Mouse (Mus musculus): ENCODE data around the gene Ppp2r5d. TPM values are rescaled to one million over a fixed set of nuclear protein-coding genes. Genes with fewer than 3 reads are reported as not detected.
A peak's percentile ranks its signal among the peaks of the same experiment; 100 is the strongest.

The Ppp2r5d gene
- polyA plus RNA-seq, 1 experiment from 2014 or later: 51.0 TPM

DNA sequence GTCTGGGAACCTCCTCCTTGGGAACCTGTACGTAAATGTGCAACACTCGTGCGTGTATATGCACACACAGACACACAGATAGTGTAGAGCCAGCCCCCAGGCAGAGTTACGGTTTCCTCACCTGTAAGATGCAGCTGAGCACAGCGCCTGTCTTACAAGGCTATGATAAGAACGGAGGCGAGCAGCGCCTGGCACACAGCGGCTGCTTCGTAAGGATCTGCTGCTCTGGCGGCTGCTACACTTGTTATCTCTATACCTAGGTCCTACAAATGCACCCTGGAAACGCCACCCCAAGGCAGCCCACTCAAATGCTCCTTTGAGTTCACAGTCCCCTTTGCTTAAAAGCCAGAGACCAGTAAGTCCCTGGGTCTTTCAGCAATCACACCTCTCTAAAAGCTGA lies 14.2 kb downstream of the Ppp2r5d start:
- Histone ChIP-seq H3K4me2 (ENCODE audit: low read length) (no peak overlapping the region), H3K27me3 (ENCODE audit: insufficient read depth, low read length) (no peaks in the 10 kb centered on the region), H3K9ac (ENCODE audit: low read depth, low read length) (no peak overlapping the region), H3K27ac (no peak overlapping the region), H3K9me3 (replicated peaks; ENCODE audit: low read length) (no peaks in the 10 kb centered on the region), H3K4me3 (replicated peaks; ENCODE audit: low read depth, low read length) (no peak overlapping the region), H3K4me1 (replicated peaks; ENCODE audit: insufficient read depth, low read length) (no peaks in the 10 kb centered on the region), H3K36me3 (ENCODE audit: insufficient read depth, low read length) (peaks cover 20% of the 10 kb centered on the region)
- 92% methylated on average over 12 of the region's 12 CpGs for WGBS
- ATAC-seq (replicated peaks; ENCODE audit: low FRiP score, low read depth) (no peak), DNase-seq (ENCODE audit: low spot score) (no peak)
- TF ChIP-seq CTCF (IDR thresholded peaks at IDR 0.05; ENCODE audit: low read depth): no peak

GRCm38 (mm10) chr17:46685913-46686312 lies 19.0 kb downstream of the Ppp2r5d start:
- Histone ChIP-seq H3K36me3 (ENCODE audit: insufficient read depth, low read length) (peaks cover 47% of the 10 kb centered on the region), H3K4me1 (replicated peaks; ENCODE audit: insufficient read depth, low read length) (0 out of 2 replicates have a peak, but pooled peaks cover 5% of the 10 kb centered on the region), H3K4me2 (ENCODE audit: low read length) (no peak overlapping the region), H3K4me3 (replicated peaks; ENCODE audit: low read depth, low read length) (no peak overlapping the region), H3K9me3 (replicated peaks; ENCODE audit: low read length) (no peaks in the 10 kb centered on the region), H3K27ac (no peak overlapping the region), H3K9ac (ENCODE audit: low read depth, low read length) (no peak overlapping the region), H3K27me3 (ENCODE audit: insufficient read depth, low read length) (no peaks in the 10 kb centered on the region)
- ATAC-seq (replicated peaks; ENCODE audit: low FRiP score, low read depth) (no peak), DNase-seq (ENCODE audit: low spot score) (no peak)
- 88% methylated on average over 6 of the region's 6 CpGs for WGBS
- TF ChIP-seq CTCF (IDR thresholded peaks at IDR 0.05; ENCODE audit: low read depth): no peak

DNA sequence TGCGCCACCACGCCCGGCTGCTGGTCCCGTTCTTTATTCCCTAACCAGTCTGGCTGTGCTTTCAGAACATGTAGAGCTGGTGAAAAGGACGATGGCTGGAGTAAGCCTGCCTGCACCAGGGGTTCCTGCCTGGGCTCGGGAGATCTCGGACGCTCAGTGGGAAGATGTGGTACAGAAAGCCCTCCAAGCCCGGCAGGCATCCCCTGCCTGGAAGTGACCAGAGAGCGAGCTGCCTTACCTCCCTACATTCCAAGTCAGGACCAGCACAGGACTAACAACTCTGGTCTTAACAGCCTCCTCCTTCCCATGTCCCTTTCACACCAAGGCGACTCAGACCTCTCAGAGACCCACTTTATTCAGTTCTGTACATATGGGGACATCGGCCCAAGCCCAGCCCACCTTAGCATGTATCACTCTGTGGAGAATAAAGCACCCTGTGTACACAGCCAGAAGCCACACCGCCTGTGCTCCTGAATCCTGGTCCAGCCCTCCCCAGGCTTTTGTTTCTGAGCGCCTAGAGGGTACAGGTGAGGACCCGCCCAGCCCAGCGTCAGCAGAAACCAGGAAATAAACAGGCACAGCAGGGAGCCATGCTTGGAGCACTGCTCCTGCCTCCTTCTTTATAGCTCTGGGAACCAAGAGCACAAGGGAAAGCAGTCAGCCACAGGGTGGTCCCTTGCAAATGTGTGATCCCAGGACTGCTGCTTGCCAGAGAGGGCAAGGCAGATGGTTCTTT lies 22.1 kb downstream of the Ppp2r5d start:
- TF ChIP-seq CTCF (IDR thresholded peaks at IDR 0.05; ENCODE audit: low read depth): no peak
- Histone ChIP-seq H3K27ac (no peak overlapping the region), H3K27me3 (ENCODE audit: insufficient read depth, low read length) (no peaks in the 10 kb centered on the region), H3K4me3 (replicated peaks; ENCODE audit: low read depth, low read length) (no peak overlapping the region), H3K9me3 (replicated peaks; ENCODE audit: low read length) (no peaks in the 10 kb centered on the region), H3K36me3 (ENCODE audit: insufficient read depth, low read length) (peaks cover 47% of the 10 kb centered on the region), H3K9ac (ENCODE audit: low read depth, low read length) (no peak overlapping the region), H3K4me2 (ENCODE audit: low read length) (no peak overlapping the region), H3K4me1 (replicated peaks; ENCODE audit: insufficient read depth, low read length) (peaks cover 22% of the 10 kb centered on the region; the same call in 1 of the 2 replicates)
- WGBS: 85% methylated on average over 16 of the region's 16 CpGs
- ATAC-seq (replicated peaks; ENCODE audit: low FRiP score, low read depth): no peak
- DNase-seq (ENCODE audit: low spot score): no peak

GRCm38 (mm10) chr17:46681466-46682118 lies 23.3 kb downstream of the Ppp2r5d start:
- no peak for TF ChIP-seq CTCF (IDR thresholded peaks at IDR 0.05; ENCODE audit: low read depth)
- DNase-seq (ENCODE audit: low spot score): no peak
- no peaks in the 10 kb centered on the region for H3K9me3 ChIP-seq (replicated peaks; ENCODE audit: low read length)
- peaks cover 22% of the 10 kb centered on the region; the same call in 1 of the 2 replicates for H3K4me1 ChIP-seq (replicated peaks; ENCODE audit: insufficient read depth, low read length)
- 25% methylated on average over 12 of the region's 12 CpGs for whole genome bisulfite sequencing
- peaks cover 43% of the 10 kb centered on the region for H3K36me3 ChIP-seq (ENCODE audit: insufficient read depth, low read length)
- peak overlapping the region; percentile 65 for H3K4me2 ChIP-seq (ENCODE audit: low read length)
- peak overlapping the region; percentile 59 for H3K9ac ChIP-seq (ENCODE audit: low read depth, low read length)
- H3K27ac ChIP-seq: peak overlapping the region; percentile 31; the same call in 1 of the 2 replicates
- H3K4me3 ChIP-seq (replicated peaks; ENCODE audit: low read depth, low read length): peak overlapping the region; percentile 57
- ATAC-seq (replicated peaks; ENCODE audit: low FRiP score, low read depth): no peak
- no peaks in the 10 kb centered on the region for H3K27me3 ChIP-seq (ENCODE audit: insufficient read depth, low read length)

- Histone ChIP-seq H3K27me3 (ENCODE audit: insufficient read depth, low read length) (no peaks in the 10 kb centered on the region), H3K4me2 (ENCODE audit: low read length) (peak within 1 kb of the TSS; percentile 73), H3K27ac (peak within 1 kb of the TSS; percentile 78), H3K4me3 (replicated peaks; ENCODE audit: low read depth, low read length) (peak within 1 kb of the TSS; percentile 57), H3K9me3 (replicated peaks; ENCODE audit: low read length) (no peaks in the 10 kb centered on the region), H3K4me1 (replicated peaks; ENCODE audit: insufficient read depth, low read length) (peaks cover 22% of the 10 kb centered on the region; the same call in 1 of the 2 replicates), H3K9ac (ENCODE audit: low read depth, low read length) (peak within 1 kb of the TSS; percentile 66), H3K36me3 (ENCODE audit: insufficient read depth, low read length) (peaks cover 43% of the 10 kb centered on the region)
- ATAC-seq (replicated peaks; ENCODE audit: low FRiP score, low read depth) (peak; percentile 97), DNase-seq (ENCODE audit: low spot score) (peak; percentile 100)
- TF ChIP-seq CTCF (IDR thresholded peaks at IDR 0.05; ENCODE audit: low read depth): no peak
- WGBS: under 1% methylated on average over 49 of the region's 49 CpGs
Measured at GRCm38 (mm10) chr17:46680760-46681373, 24.0 kb downstream of the Ppp2r5d start, which contains the start of gene Klhdc3. Gene Klhdc3 (minus strand): TSS chr17:46680914.

Measured in kidney, postnatal 0 days (tissue).